Mouse (Mus musculus) testis, adult 2 months (tissue): ENCODE measurements around the gene Atp5j2. TPM values are rescaled to one million over a fixed set of nuclear protein-coding genes. Genes with fewer than 3 reads are reported as not detected.
"Not testable (repeated sequence)": the region's sequence is repeated elsewhere in the genome, so short reads cannot be mapped to it uniquely, and the experiment has no call there.

ENCODE experiments used
- H3K27ac ChIP-seq: fragments of 200-500 bp; 2 replicates; pipeline ENCODE4 v1.5.1; 2012; ENCODE audit warnings: low read depth, low read length; ENCODE audit not compliant: control insufficient read depth, insufficient read depth
- H3K27me3 ChIP-seq: fragments of 200-500 bp; 2 replicates; pipeline ENCODE4 v1.6.1; 2012; ENCODE audit warnings: mild to moderate bottlenecking, low read length, moderate library complexity; ENCODE audit not compliant: control insufficient read depth, insufficient read depth
- H3K36me3 ChIP-seq: fragments of 200-500 bp; 2 replicates; pipeline ENCODE4 v1.6.1; 2012; ENCODE audit warnings: mild to moderate bottlenecking, low read length; ENCODE audit not compliant: control insufficient read depth, insufficient read depth
- H3K4me1 ChIP-seq: fragments of 200-500 bp; 2 replicates; pipeline ENCODE4 v1.6.1; 2012; ENCODE audit warnings: low read length; ENCODE audit not compliant: control insufficient read depth, insufficient read depth
- H3K4me3 ChIP-seq: fragments of 200-500 bp; 2 replicates; pipeline ENCODE4 v1.5.1; 2012; ENCODE audit warnings: low read depth, mild to moderate bottlenecking, low read length, moderate library complexity, mixed read lengths; ENCODE audit not compliant: control insufficient read depth
- CTCF ChIP-seq: fragments of 200-500 bp; IDR thresholded peaks from 2 replicates; pipeline ENCODE4 v1.5.1; 2012; ENCODE audit warnings: low read depth, mild to moderate bottlenecking, inconsistent platforms, low read length, moderate library complexity; ENCODE audit not compliant: control insufficient read depth, insufficient read depth, insufficient replicate concordance
- POLR2A ChIP-seq: fragments of 200-500 bp; IDR thresholded peaks from 2 replicates; pipeline ENCODE4 v1.6.1; 2012; ENCODE audit warnings: low read depth, mild to moderate bottlenecking, inconsistent platforms, low read length, moderate library complexity; ENCODE audit not compliant: control insufficient read depth
- polyA plus RNA-seq: library from polyadenylated mRNA; depleted of rRNA; stranded (reverse); fragments of >200 nt; gene quantifications from 2 replicates; pipeline ENCODE4 v1.2.3, GENCODE M21; 2012; rRNA removed

Gene Atp5j2
- 98.4 and 101 TPM in 2 replicates for polyA plus RNA-seq

- Histone ChIP-seq H3K27me3 (no peaks in the 10 kb centered on the region), H3K27ac (peak within 1 kb of the TSS; percentile 74), H3K36me3 (peaks cover 1% of the 10 kb centered on the region; the same call in 1 of the 2 replicates), H3K4me1 (peaks cover 8% of the 10 kb centered on the region; the same call in 1 of the 2 replicates), H3K4me3 (peak within 1 kb of the TSS; percentile 92)
- TF ChIP-seq POLR2A, result no peak
- TF ChIP-seq CTCF, result no peak
Observed at GRCm38 (mm10) chr5:145191962-145192361, at the start of gene Atp5j2. Atp5j2 (minus strand) TSS chr5:145192062.

- TF ChIP-seq CTCF (no peak), POLR2A (no peak)
- H3K4me3 ChIP-seq, result no peak overlapping the region
- H3K27me3 ChIP-seq, result no peaks in the 10 kb centered on the region
- H3K27ac ChIP-seq, result no peak overlapping the region
- H3K36me3 ChIP-seq, result no peaks in the 10 kb centered on the region; the same call in none of the 2 replicates
- peaks cover 3% of the 10 kb centered on the region for H3K4me1 ChIP-seq
Observed at GRCm38 (mm10) chr5:145234636-145235035, 42.8 kb upstream of the Atp5j2 start.

- H3K4me1 ChIP-seq, result peaks cover 3% of the 10 kb centered on the region
- H3K27ac ChIP-seq, result peak overlapping the region; percentile 92
- no peaks in the 10 kb centered on the region; the same call in none of the 2 replicates for H3K36me3 ChIP-seq
- TF ChIP-seq CTCF (no peak), POLR2A (no peak)
- H3K27me3 ChIP-seq, result no peaks in the 10 kb centered on the region
- peak overlapping the region; percentile 96 for H3K4me3 ChIP-seq
Observed at GRCm38 (mm10) chr5:145231893-145232411, 40.1 kb upstream of the Atp5j2 start.

- TF ChIP-seq CTCF (0 out of 2 replicates have a peak, but pooled peaks have one; percentile 7), POLR2A (peak; percentile 94)
- no peaks in the 10 kb centered on the region for H3K27me3 ChIP-seq
- peaks cover 3% of the 10 kb centered on the region for H3K4me1 ChIP-seq
- peak within 1 kb of the TSS; percentile 96 for H3K4me3 ChIP-seq
- peak within 1 kb of the TSS; percentile 92 for H3K27ac ChIP-seq
- H3K36me3 ChIP-seq, result no peaks in the 10 kb centered on the region; the same call in none of the 2 replicates
Observed at GRCm38 (mm10) chr5:145231367-145231871, 39.6 kb upstream of the Atp5j2 start, which contains the start of gene Zfp655. Zfp655 (plus strand) TSS chr5:145231715.

- peaks cover 3% of the 10 kb centered on the region for H3K4me1 ChIP-seq
- peak overlapping the region; percentile 92; the same call in 1 of the 2 replicates for H3K27ac ChIP-seq
- TF ChIP-seq CTCF, result no peak
- TF ChIP-seq POLR2A, result no peak
- no peak overlapping the region for H3K4me3 ChIP-seq
- H3K36me3 ChIP-seq, result no peaks in the 10 kb centered on the region; the same call in none of the 2 replicates
- H3K27me3 ChIP-seq, result no peaks in the 10 kb centered on the region
Observed at GRCm38 (mm10) chr5:145230641-145231040, 38.8 kb upstream of the Atp5j2 start.

GRCm38 (mm10) chr5:145229283-145229682 lies 37.4 kb upstream of the Atp5j2 start:
- H3K4me1 ChIP-seq, result not testable (repeated sequence)

GRCm38 (mm10) chr5:145226453-145226852 lies 34.6 kb upstream of the Atp5j2 start:
- Histone ChIP-seq H3K36me3 (no peaks in the 10 kb centered on the region), H3K27ac (no peak overlapping the region), H3K4me1 (peaks cover 3% of the 10 kb centered on the region; the same call in 1 of the 2 replicates), H3K4me3 (no peak overlapping the region), H3K27me3 (no peaks in the 10 kb centered on the region)
- no peak for TF ChIP-seq CTCF
- TF ChIP-seq POLR2A, result no peak

More at GRCm38 (mm10) chr5:145229283-145229682, 37.4 kb upstream of the Atp5j2 start:
- H3K27me3 ChIP-seq, H3K4me3 ChIP-seq, H3K27ac ChIP-seq, H3K36me3 ChIP-seq: not testable (repeated sequence)

- no peaks in the 10 kb centered on the region for H3K4me1 ChIP-seq
- no peak overlapping the region for H3K27ac ChIP-seq
- H3K27me3 ChIP-seq, result no peaks in the 10 kb centered on the region
- H3K4me3 ChIP-seq, result no peak overlapping the region
- H3K36me3 ChIP-seq, result no peaks in the 10 kb centered on the region; the same call in none of the 2 replicates
- TF ChIP-seq CTCF (no peak), POLR2A (no peak)
Observed at GRCm38 (mm10) chr5:145223395-145223794, 31.5 kb upstream of the Atp5j2 start.
